Mouse (Mus musculus) forebrain, embryonic 15.5 days (tissue): ENCODE data around the gene Gm10644. TPM values are rescaled to one million over a fixed set of nuclear protein-coding genes. Genes with fewer than 3 reads are reported as not detected.

ENCODE experiments used
- microRNA-seq: library from miRNA; unstranded; fragments of <30 nt; microRNA quantifications from one replicate; pipeline ENCODE4, GENCODE M21; 2016
- polyA plus RNA-seq: library from polyadenylated mRNA; unstranded; fragments of >200 nt; fragmentation: Nextera tagmentation; extraction: Ambion mirVana; gene quantifications from 2 replicates; pipeline ENCODE4 v1.2.1, GENCODE M21; 2015

Gm10644 gene
- polyA plus RNA-seq, 1 experiment from 2014 or later: 0.95 TPM

Small RNA genes lying within 50 kb of the gene (microRNA-seq; reads per million reads assigned to microRNA genes)
- gene Gm44330: not detected
- not detected for gene Gm44450

Other genes starting within 250 kb of the Gm10644 start
- gene Ddx39, start 240.0 kb downstream of the Gm10644 start, polyA plus RNA-seq: 121 and 124 TPM in 2 replicates
- gene Adgre5, start 213.9 kb downstream of the Gm10644 start, polyA plus RNA-seq: 8.7 and 8.8 TPM in 2 replicates
- gene Adgrl1, start 55.1 kb downstream of the Gm10644 start, polyA plus RNA-seq: 56.2 and 57.0 TPM in 2 replicates
- 20.7 and 22.2 TPM in 2 replicates for gene Asf1b, start 302 bp upstream of the Gm10644 start, polyA plus RNA-seq
- 169 and 178 TPM in 2 replicates for gene Prkaca, start 17.8 kb upstream of the Gm10644 start, polyA plus RNA-seq
- gene Samd1, start 42.5 kb upstream of the Gm10644 start, polyA plus RNA-seq: 8.5 and 9.5 TPM in 2 replicates
- 1.4 TPM in 2 replicates for gene 1700067K01Rik, start 46.3 kb upstream of the Gm10644 start, polyA plus RNA-seq
- not detected in 2 replicates for gene 2210011C24Rik, start 57.0 kb upstream of the Gm10644 start, polyA plus RNA-seq
- 0.94 and 2.6 TPM in 2 replicates for gene Palm3, start 66.3 kb upstream of the Gm10644 start, polyA plus RNA-seq
- gene Il27ra, start 87.4 kb upstream of the Gm10644 start, polyA plus RNA-seq: 0.41 and 0.68 TPM in 2 replicates
- gene Rln3, start 89.8 kb upstream of the Gm10644 start, polyA plus RNA-seq: not detected in 2 replicates
- gene Gm10643, start 109.9 kb upstream of the Gm10644 start, polyA plus RNA-seq: 1.2 and 1.3 TPM in 2 replicates
- 9.1 and 9.5 TPM in 2 replicates for gene Rfx1, start 111.6 kb upstream of the Gm10644 start, polyA plus RNA-seq
- 17.8 and 19.3 TPM in 2 replicates for gene Dcaf15, start 149.6 kb upstream of the Gm10644 start, polyA plus RNA-seq
- gene Podnl1, start 170.8 kb upstream of the Gm10644 start, polyA plus RNA-seq: 0.32 TPM in 2 replicates
- gene Cc2d1a, start 192.7 kb upstream of the Gm10644 start, polyA plus RNA-seq: 32.4 and 34.8 TPM in 2 replicates
- gene 4930432K21Rik, start 192.8 kb upstream of the Gm10644 start, polyA plus RNA-seq: 2.4 and 2.7 TPM in 2 replicates
- gene Nanos3, start 230.0 kb upstream of the Gm10644 start, polyA plus RNA-seq: 6.2 and 7.1 TPM in 2 replicates